Mouse (Mus musculus): ENCODE measurements around the gene Elmo3. TPM values are rescaled to one million over a fixed set of nuclear protein-coding genes. Genes with fewer than 3 reads are reported as not detected.
A peak's percentile ranks its signal among the peaks of the same experiment; 100 is the strongest.

Gene Elmo3
- total and polyA plus RNA-seq, 3 experiments, result 0.72 to 1.4 (median 1.3) TPM

DNA sequence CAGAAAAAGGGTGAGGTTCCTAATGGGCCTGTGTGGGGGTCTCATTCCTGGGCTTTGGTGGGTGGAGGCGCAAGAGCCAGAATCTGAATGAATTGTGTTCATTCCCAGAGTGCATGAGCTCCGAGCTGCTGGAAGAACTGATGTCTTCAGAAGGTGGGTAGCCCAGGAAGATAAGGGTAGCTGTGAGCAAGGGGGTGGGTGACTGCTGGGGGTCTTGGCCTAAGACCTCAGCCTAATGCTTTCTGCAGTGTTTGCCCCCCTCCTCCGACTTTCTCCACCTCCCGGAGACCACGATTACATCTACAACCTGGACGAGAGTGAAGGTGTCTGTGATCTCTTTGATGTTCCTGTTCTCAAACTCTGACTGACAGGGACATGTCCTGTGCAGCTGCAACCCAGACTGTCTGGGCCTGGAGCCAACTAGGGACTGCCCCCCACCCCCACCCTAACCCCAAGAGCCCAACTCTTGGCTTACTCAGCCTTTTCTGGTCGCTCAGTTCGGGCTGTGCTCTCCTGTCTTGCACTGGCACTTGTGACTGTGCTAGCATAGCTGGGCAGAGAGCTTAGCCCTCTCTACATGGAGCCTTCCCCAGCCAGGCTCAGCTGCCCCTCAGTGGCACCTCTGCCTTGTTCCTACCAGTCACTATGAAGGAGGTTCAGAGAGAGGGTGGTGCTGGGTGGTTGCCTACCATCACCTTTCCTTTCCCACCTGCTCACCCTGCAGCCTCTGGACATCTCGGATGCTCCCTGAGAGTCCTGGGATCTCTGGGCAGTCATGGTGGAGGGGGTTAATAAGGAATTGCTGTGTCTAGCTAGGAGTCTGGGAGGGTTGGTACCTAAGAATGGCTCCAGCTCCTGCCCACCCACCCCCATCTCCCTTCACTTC is 833 bp upstream of the Elmo3 start:
- no peak overlapping the region for H3K4me2 ChIP-seq (ENCODE audit: insufficient read depth, low read depth, poor library complexity, severe bottlenecking)
- TF ChIP-seq KAT2A (IDR thresholded peaks at IDR 0.05; ENCODE audit: insufficient replicate concordance, low read length) (no peak), CHD2 (IDR thresholded peaks at IDR 0.05; ENCODE audit: low read length) (no peak; the same call in 1 of the 2 replicates), ZMIZ1 (IDR thresholded peaks at IDR 0.05; ENCODE audit: low read depth, low read length) (peak; percentile 89), POLR2AphosphoS2 (IDR thresholded peaks at IDR 0.05; ENCODE audit: low read depth, low read length) (0 out of 2 replicates have a peak, but pooled peaks have one; percentile 44)
- no peaks in the 10 kb centered on the region for H3K9me3 ChIP-seq (replicated peaks; ENCODE audit: low read length)
- H3K27ac ChIP-seq (ENCODE audit: insufficient read depth, low read depth), result peak overlapping the region; percentile 61; the same call in 1 of the 2 replicates
- in situ Hi-C loops (cut with MboI; ENCODE audit: low pct_ligation_motif_present, low pct_unique_long_range_greater_than_20kb, low sequenced_read_pairs) (no loop called here), dilution Hi-C loops (cut with MboI; ENCODE audit: extremely low pct_ligation_motif_present, extremely low pct_unique_long_range_greater_than_20kb, low sequenced_read_pairs) (no loop called here)
- peak overlapping the region in 1 of 3 experiments; percentile 18 for H3K4me3 ChIP-seq (replicated peaks in 1 of 3; ENCODE audit: low read depth in 2 of 3, low read length in 2 of 3, poor library complexity in 1 of 3)
- H3K27me3 ChIP-seq (replicated peaks), result no peaks in the 10 kb centered on the region
- peaks cover 8% of the 10 kb centered on the region for H3K79me2 ChIP-seq (replicated peaks; ENCODE audit: control insufficient read depth, extremely low read depth, insufficient read depth, poor library complexity, severe bottlenecking)
- peaks cover 88 to 97% of the 10 kb centered on the region in 2 experiments for H3K36me3 ChIP-seq (replicated peaks in 1 of 2; ENCODE audit: control insufficient read depth in 1 of 2, insufficient read depth in 1 of 2, low read length in 1 of 2)
- no peak for DNase-seq (ENCODE audit: extremely low read depth)
- H3K9ac ChIP-seq (ENCODE audit: insufficient read depth, low read depth), result no peak overlapping the region
- H3K4me1 ChIP-seq (ENCODE audit: control insufficient read depth in 1 of 2, insufficient read depth in 2 of 2), result peaks cover 4 to 63% of the 10 kb centered on the region in 2 experiments

DNA sequence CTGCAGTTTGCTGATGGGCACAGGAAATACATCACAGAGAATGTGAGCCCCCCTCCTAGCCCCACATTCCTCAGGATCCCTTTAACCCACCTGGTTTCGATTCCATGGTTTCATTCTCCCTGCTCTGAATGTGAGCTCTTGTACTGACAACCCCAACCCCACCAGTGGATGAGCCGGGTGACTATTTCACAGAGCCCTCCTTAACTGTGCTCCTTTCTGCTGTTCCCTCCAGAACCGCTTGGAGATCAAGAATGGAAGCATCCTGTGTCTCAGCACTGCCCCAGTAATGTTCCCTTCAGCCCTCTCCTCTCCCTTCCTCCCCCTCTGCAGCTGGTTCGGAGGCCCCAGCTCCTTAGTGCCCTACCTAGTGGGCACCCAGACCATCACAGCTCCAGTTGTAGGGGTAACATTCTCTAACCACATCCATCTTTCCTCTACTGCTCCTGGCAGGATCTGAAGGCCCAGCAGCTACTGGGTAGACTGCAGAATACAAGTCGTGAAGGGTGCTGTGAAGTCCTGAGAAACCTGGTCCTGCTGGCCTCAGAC is 818 bp downstream of the Elmo3 start:
- Histone ChIP-seq H3K4me3 (replicated peaks in 1 of 3; ENCODE audit: low read depth in 2 of 3, low read length in 2 of 3, poor library complexity in 1 of 3) (no peak overlapping the region), H3K9me3 (replicated peaks; ENCODE audit: low read length) (peaks cover 1% of the 10 kb centered on the region), H3K9ac (ENCODE audit: insufficient read depth, low read depth) (no peak overlapping the region), H3K79me2 (replicated peaks; ENCODE audit: control insufficient read depth, extremely low read depth, insufficient read depth, poor library complexity, severe bottlenecking) (no peaks in the 10 kb centered on the region), H3K4me2 (ENCODE audit: insufficient read depth, low read depth, poor library complexity, severe bottlenecking) (no peak overlapping the region), H3K27me3 (replicated peaks) (no peaks in the 10 kb centered on the region), H3K27ac (ENCODE audit: insufficient read depth, low read depth) (no peak overlapping the region), H3K36me3 (replicated peaks in 1 of 2; ENCODE audit: control insufficient read depth in 1 of 2, insufficient read depth in 1 of 2, low read length in 1 of 2) (peaks cover 87 to 95% of the 10 kb centered on the region in 2 experiments), H3K4me1 (ENCODE audit: control insufficient read depth in 1 of 2, insufficient read depth in 2 of 2) (peaks cover 3 to 48% of the 10 kb centered on the region in 2 experiments)
- dilution Hi-C loops (cut with MboI; ENCODE audit: extremely low pct_ligation_motif_present, extremely low pct_unique_long_range_greater_than_20kb, low sequenced_read_pairs), result no loop called here
- no peak for DNase-seq (ENCODE audit: extremely low read depth)
- in situ Hi-C loops (cut with MboI; ENCODE audit: low pct_ligation_motif_present, low pct_unique_long_range_greater_than_20kb, low sequenced_read_pairs), result no loop called here
- TF ChIP-seq HCFC1 (IDR thresholded peaks at IDR 0.05; ENCODE audit: low read depth, low read length) (no peak), TCF12 (IDR thresholded peaks at IDR 0.05; ENCODE audit: low read depth, low read length) (no peak), IRF4 (IDR thresholded peaks at IDR 0.05; ENCODE audit: low read depth, low read length) (no peak), SIN3A (IDR thresholded peaks at IDR 0.05; ENCODE audit: low read length) (no peak), CHD1 (IDR thresholded peaks at IDR 0.05; ENCODE audit: low read depth, low read length) (no peak), MAFK (IDR thresholded peaks at IDR 0.05; ENCODE audit: insufficient replicate concordance, low read length) (no peak)

- no peak for DNase-seq (ENCODE audit: extremely low read depth)
- H3K4me1 ChIP-seq (ENCODE audit: control insufficient read depth in 1 of 2, insufficient read depth in 2 of 2), result peaks cover 3 to 38% of the 10 kb centered on the region in 2 experiments
- no peak overlapping the region for H3K4me2 ChIP-seq (ENCODE audit: insufficient read depth, low read depth, poor library complexity, severe bottlenecking)
- H3K79me2 ChIP-seq (replicated peaks; ENCODE audit: control insufficient read depth, extremely low read depth, insufficient read depth, poor library complexity, severe bottlenecking), result no peaks in the 10 kb centered on the region
- no peak overlapping the region for H3K27ac ChIP-seq (ENCODE audit: insufficient read depth, low read depth)
- no peaks in the 10 kb centered on the region for H3K27me3 ChIP-seq (replicated peaks)
- H3K9me3 ChIP-seq (replicated peaks; ENCODE audit: low read length), result peaks cover 2% of the 10 kb centered on the region
- no peak overlapping the region for H3K9ac ChIP-seq (ENCODE audit: insufficient read depth, low read depth)
- H3K4me3 ChIP-seq (replicated peaks in 1 of 3; ENCODE audit: low read depth in 2 of 3, low read length in 2 of 3, poor library complexity in 1 of 3), result no peak overlapping the region
- H3K36me3 ChIP-seq (replicated peaks in 1 of 2; ENCODE audit: control insufficient read depth in 1 of 2, insufficient read depth in 1 of 2, low read length in 1 of 2), result peaks cover 88 to 97% of the 10 kb centered on the region in 2 experiments
- no peak for TF ChIP-seq ELF1 (IDR thresholded peaks at IDR 0.05; ENCODE audit: low read depth, low read length)
- no peak for TF ChIP-seq CHD2 (IDR thresholded peaks at IDR 0.05; ENCODE audit: low read length)
- in situ Hi-C loops (cut with MboI; ENCODE audit: low pct_ligation_motif_present, low pct_unique_long_range_greater_than_20kb, low sequenced_read_pairs), result no loop called here
- dilution Hi-C loops (cut with MboI; ENCODE audit: extremely low pct_ligation_motif_present, extremely low pct_unique_long_range_greater_than_20kb, low sequenced_read_pairs), result no loop called here
These were observed 2.3 kb downstream of the Elmo3 start for GRCm38 (mm10) chr8:105307670-105308069.

All from CH12.LX (cell line).